Mouse (Mus musculus) brain, embryonic 14.5 days (tissue): ENCODE results near the gene Pcbp2.

Experiments used
- CTCF ChIP-seq: fragments of 200-500 bp; IDR thresholded peaks from 2 replicates; pipeline ENCODE4 v1.5.1; 2012; ENCODE audit warnings: inconsistent platforms, mild to moderate bottlenecking, moderate library complexity, borderline replicate concordance; ENCODE audit not compliant: insufficient read depth, insufficient read length; ENCODE audit errors: extremely low read depth
- POLR2A ChIP-seq: fragments of 200-500 bp; IDR thresholded peaks from 2 replicates; pipeline ENCODE4 v1.6.1; 2012; ENCODE audit warnings: mild to moderate bottlenecking, inconsistent platforms, borderline replicate concordance; ENCODE audit not compliant: poor library complexity, insufficient read depth, insufficient read length, severe bottlenecking; ENCODE audit errors: extremely low read depth

DNA sequence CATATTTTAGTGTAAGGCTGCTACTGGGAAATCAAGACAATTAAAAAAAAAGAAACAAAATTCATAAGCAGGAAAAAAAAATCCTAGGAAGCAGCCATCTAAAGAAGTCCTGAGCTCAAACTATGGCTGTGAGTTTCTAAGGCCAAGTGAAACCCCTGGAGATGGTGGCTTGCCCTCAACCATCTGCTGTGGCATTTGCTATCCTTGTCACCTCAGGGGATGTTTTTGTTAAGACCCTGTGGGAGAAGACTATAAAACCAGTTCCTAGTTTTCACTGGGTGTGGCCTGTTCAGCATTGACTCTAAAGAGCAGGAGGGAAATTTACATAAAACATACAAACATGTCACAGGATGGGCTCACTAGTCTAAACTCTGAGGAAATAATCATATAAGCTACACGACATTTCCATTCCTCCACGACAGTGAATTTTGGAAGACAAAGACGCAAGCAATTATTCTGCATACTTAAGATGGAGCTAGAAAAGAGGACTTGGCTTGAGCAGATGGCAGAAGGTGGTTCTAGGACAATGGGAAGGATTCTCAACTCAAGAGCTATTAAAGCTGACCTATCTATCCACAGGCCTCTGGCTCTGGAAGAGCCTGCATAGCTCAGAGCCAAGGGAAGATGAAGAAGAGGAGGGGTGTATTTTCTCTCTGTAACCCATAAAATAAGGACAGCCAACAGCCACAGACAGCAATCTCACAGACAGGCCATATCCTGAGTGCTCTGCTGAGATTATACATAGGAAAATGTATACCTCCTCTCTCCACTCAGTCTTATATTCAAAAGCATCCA is 62.0 kb downstream of the Pcbp2 start:
- no peak for TF ChIP-seq POLR2A
- TF ChIP-seq CTCF: no peak
